ENCODE assay signal across 14 mouse cellular contexts in genomic region chr4:145284675-145285074, GRCm38 (mm10). TPM values are rescaled to one million over a fixed set of nuclear protein-coding genes. Genes with fewer than 3 reads are reported as not detected.
"Had no signal": no experiment of that assay in that cellular context is flagged by ENCODE, and none has a peak within 500 bp of the region (broad histone marks: within the 10 kb centered on the region; RNA-seq: fewer than 3 reads in every experiment).

No protein-coding gene starts in this region.

- H3K27me3 ChIP-seq: midbrain, embryonic 12.5 days; midbrain, embryonic 15.5 days; neural tube, embryonic 12.5 days had no signal

- H3K4me1 ChIP-seq: midbrain, embryonic 10.5 days; midbrain, embryonic 12.5 days; midbrain, embryonic 15.5 days; neural tube, embryonic 12.5 days had no signal

- H3K9me3 ChIP-seq: midbrain, embryonic 10.5 days; midbrain, embryonic 12.5 days; midbrain, embryonic 15.5 days; neural tube, embryonic 12.5 days had no signal

- H3K9ac ChIP-seq: lung, embryonic 14.5 days; midbrain, embryonic 12.5 days; midbrain, embryonic 15.5 days; neural tube, embryonic 12.5 days had no signal

- DNase-seq: lung, adult 18-20 months; lung, embryonic 14.5 days; lung, postnatal 10 days; lung, postnatal 4 days; right cerebral cortex, postnatal 14 days; thymus, adult 18-20 months; thymus, postnatal 14 days; thymus, postnatal 36 days had no signal

- H3K36me3 ChIP-seq: midbrain, embryonic 10.5 days; midbrain, embryonic 12.5 days; midbrain, embryonic 15.5 days; neural tube, embryonic 12.5 days had no signal

- H3K4me3 ChIP-seq: midbrain, embryonic 10.5 days; midbrain, embryonic 12.5 days; midbrain, embryonic 15.5 days; neural tube, embryonic 12.5 days had no signal

- H3K4me2 ChIP-seq: lung, embryonic 14.5 days; midbrain, embryonic 12.5 days; midbrain, embryonic 15.5 days; neural tube, embryonic 12.5 days had no signal

- H3K27ac ChIP-seq: midbrain, embryonic 10.5 days; midbrain, embryonic 12.5 days; midbrain, embryonic 15.5 days; neural tube, embryonic 12.5 days had no signal

RNA-seq across cellular contexts. Expression of gene Tnfrsf8, which starts 30.3 kb away (rescaled TPM):
- polyA plus RNA-seq: liver, embryonic 16.5 days; midbrain, embryonic 10.5 days; midbrain, embryonic 12.5 days; neural tube, embryonic 14.5 days had no signal
